Mouse (Mus musculus): ENCODE measurements around the gene Lsm12. TPM values are rescaled to one million over a fixed set of nuclear protein-coding genes. Genes with fewer than 3 reads are reported as not detected.
"Not testable (repeated sequence)": the region's sequence is repeated elsewhere in the genome, so short reads cannot be mapped to it uniquely, and the experiment has no call there.

Gene Lsm12
- polyA plus RNA-seq, 2 experiments: 15.4 to 51.4 TPM

DNA sequence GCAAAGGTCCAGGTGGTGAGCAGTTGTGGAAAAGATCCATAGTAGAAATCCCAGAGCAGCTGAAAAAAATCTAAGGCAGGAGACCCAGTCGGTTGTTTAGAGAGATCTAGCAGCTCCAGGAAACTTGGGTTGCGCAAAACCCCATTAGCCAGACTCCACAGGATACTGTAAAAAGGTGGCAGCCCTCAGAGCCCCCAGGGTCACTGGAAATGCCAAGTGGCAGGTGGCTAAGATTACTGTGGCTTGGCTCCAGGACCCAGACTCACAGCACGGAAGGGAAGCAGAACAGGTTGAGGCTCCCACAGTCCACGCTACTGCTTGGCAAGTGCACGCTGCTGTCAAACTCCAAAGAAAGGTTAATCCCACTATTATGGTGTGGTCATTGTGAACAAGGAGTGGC is 25.3 kb downstream of the Lsm12 start:
- no peaks in the 10 kb centered on the region for H3K9me3 ChIP-seq (ENCODE audit: control insufficient read depth, low read length)
- no peak overlapping the region for H3K9ac ChIP-seq (replicated peaks)
- DNase-seq (ENCODE audit: low read depth in 3 of 3, low spot score in 3 of 3): no peak
- WGBS (ENCODE audit: insufficient replicate concordance): 66% methylated on average over 5 of the region's 5 CpGs
- H3K4me2 ChIP-seq (ENCODE audit: low read depth): no peak overlapping the region
- TF ChIP-seq CTCF (IDR thresholded peaks at IDR 0.05; ENCODE audit: low read depth) (no peak), EP300 (IDR thresholded peaks at IDR 0.05; ENCODE audit: low read depth) (no peak)
- peaks cover 9% of the 10 kb centered on the region for H3K36me3 ChIP-seq (replicated peaks; ENCODE audit: control insufficient read depth, insufficient read depth, low read depth)
- H3K4me3 ChIP-seq (ENCODE audit: insufficient read depth in 1 of 2, low read depth in 2 of 2, low read length in 2 of 2): no peak overlapping the region
- H3K4me1 ChIP-seq (replicated peaks; ENCODE audit: control insufficient read depth in 2 of 2, insufficient read depth in 2 of 2, low read length in 1 of 2): peaks cover 3 to 4% of the 10 kb centered on the region in 2 experiments; a peak in 3 of 4 replicates
- H3K27me3 ChIP-seq (ENCODE audit: control insufficient read depth, insufficient read depth, low read length): no peaks in the 10 kb centered on the region
- no peak for ATAC-seq (ENCODE audit: insufficient read depth)
- H3K27ac ChIP-seq: no peak overlapping the region

- 50% methylated on average over 2 of the region's 2 CpGs for WGBS (ENCODE audit: insufficient replicate concordance)
- H3K4me1 ChIP-seq (replicated peaks; ENCODE audit: control insufficient read depth in 2 of 2, insufficient read depth in 2 of 2, low read length in 1 of 2): not testable (repeated sequence)
Measured at GRCm38 (mm10) chr11:102158024-102158423, 27.1 kb downstream of the Lsm12 start.

GRCm38 (mm10) chr11:102156786-102157089 is 28.4 kb downstream of the Lsm12 start:
- Histone ChIP-seq H3K36me3 (replicated peaks; ENCODE audit: control insufficient read depth, insufficient read depth, low read depth) (no peaks in the 10 kb centered on the region; the same call in 1 of the 2 replicates), H3K4me2 (ENCODE audit: low read depth) (peak overlapping the region; percentile 92), H3K4me1 (replicated peaks; ENCODE audit: control insufficient read depth in 2 of 2, insufficient read depth in 2 of 2, low read length in 1 of 2) (peaks cover 3 to 4% of the 10 kb centered on the region in 2 experiments; a peak in 3 of 4 replicates), H3K4me3 (ENCODE audit: insufficient read depth in 1 of 2, low read depth in 2 of 2, low read length in 2 of 2) (peak overlapping the region in 1 of 2 experiments; percentile 85; a peak in 2 of 4 replicates), H3K27ac (no peak overlapping the region), H3K9ac (replicated peaks) (no peak overlapping the region), H3K27me3 (ENCODE audit: control insufficient read depth, insufficient read depth, low read length) (no peaks in the 10 kb centered on the region), H3K9me3 (ENCODE audit: control insufficient read depth, low read length) (no peaks in the 10 kb centered on the region)
- WGBS (ENCODE audit: insufficient replicate concordance): 13% methylated on average over 1 of the region's 1 CpGs
- DNase-seq (ENCODE audit: low read depth in 3 of 3, low spot score in 3 of 3) (no peak), ATAC-seq (ENCODE audit: insufficient read depth) (no peak)
- TF ChIP-seq CTCF (IDR thresholded peaks at IDR 0.05; ENCODE audit: low read depth): no peak
- TF ChIP-seq EP300 (IDR thresholded peaks at IDR 0.05; ENCODE audit: low read depth): no peak

More at GRCm38 (mm10) chr11:102158024-102158423, 27.1 kb downstream of the Lsm12 start:
- H3K27me3 ChIP-seq (ENCODE audit: control insufficient read depth, insufficient read depth, low read length); ATAC-seq (ENCODE audit: insufficient read depth); H3K9ac ChIP-seq (replicated peaks); H3K36me3 ChIP-seq (replicated peaks; ENCODE audit: control insufficient read depth, insufficient read depth, low read depth); DNase-seq (ENCODE audit: low read depth in 3 of 3, low spot score in 3 of 3); H3K4me3 ChIP-seq (ENCODE audit: insufficient read depth in 1 of 2, low read depth in 2 of 2, low read length in 2 of 2); H3K27ac ChIP-seq; H3K4me2 ChIP-seq (ENCODE audit: low read depth); H3K9me3 ChIP-seq (ENCODE audit: control insufficient read depth, low read length): not testable (repeated sequence)

- Histone ChIP-seq H3K4me3 (ENCODE audit: insufficient read depth in 1 of 2, low read depth in 2 of 2, low read length in 2 of 2) (peak within 1 kb of the TSS; percentile 85 to 86), H3K9me3 (ENCODE audit: control insufficient read depth, low read length) (no peaks in the 10 kb centered on the region), H3K36me3 (replicated peaks; ENCODE audit: control insufficient read depth, insufficient read depth, low read depth) (no peaks in the 10 kb centered on the region; the same call in 1 of the 2 replicates), H3K9ac (replicated peaks) (peak within 1 kb of the TSS; percentile 79), H3K4me1 (replicated peaks; ENCODE audit: control insufficient read depth in 2 of 2, insufficient read depth in 2 of 2, low read length in 1 of 2) (peaks cover 3 to 4% of the 10 kb centered on the region in 2 experiments; a peak in 3 of 4 replicates), H3K27ac (peak within 1 kb of the TSS; percentile 38; the same call in 1 of the 2 replicates), H3K4me2 (ENCODE audit: low read depth) (peak within 1 kb of the TSS; percentile 92), H3K27me3 (ENCODE audit: control insufficient read depth, insufficient read depth, low read length) (no peaks in the 10 kb centered on the region)
- WGBS (ENCODE audit: insufficient replicate concordance): under 1% methylated on average over 37 of the region's 37 CpGs
- peak; percentile 81 to 84 (median 81) for DNase-seq (ENCODE audit: low read depth in 3 of 3, low spot score in 3 of 3)
- peak; percentile 82 for ATAC-seq (ENCODE audit: insufficient read depth)
- 0 out of 2 replicates have a peak, but pooled peaks have one; percentile 39 for TF ChIP-seq EP300 (IDR thresholded peaks at IDR 0.05; ENCODE audit: low read depth)
- peak; percentile 49 for TF ChIP-seq CTCF (IDR thresholded peaks at IDR 0.05; ENCODE audit: low read depth)
Measured at GRCm38 (mm10) chr11:102156039-102156785, 28.9 kb downstream of the Lsm12 start, which contains the start of gene Tmem101. Gene Tmem101, minus strand, starts transcription at chr11:102156404.

- peaks cover 39% of the 10 kb centered on the region for H3K27me3 ChIP-seq (ENCODE audit: control insufficient read depth, insufficient read depth, low read length)
- H3K4me2 ChIP-seq (ENCODE audit: low read depth): peak overlapping the region; percentile 66
- WGBS (ENCODE audit: insufficient replicate concordance): 19% methylated on average over 34 of the region's 34 CpGs
- H3K9me3 ChIP-seq (ENCODE audit: control insufficient read depth, low read length): no peaks in the 10 kb centered on the region
- H3K4me3 ChIP-seq (ENCODE audit: insufficient read depth in 1 of 2, low read depth in 2 of 2, low read length in 2 of 2): peak overlapping the region in 1 of 2 experiments; percentile 56; a peak in 2 of 4 replicates
- TF ChIP-seq EP300 (IDR thresholded peaks at IDR 0.05; ENCODE audit: low read depth) (no peak), CTCF (IDR thresholded peaks at IDR 0.05; ENCODE audit: low read depth) (no peak)
- no peaks in the 10 kb centered on the region; the same call in 1 of the 2 replicates for H3K36me3 ChIP-seq (replicated peaks; ENCODE audit: control insufficient read depth, insufficient read depth, low read depth)
- H3K9ac ChIP-seq (replicated peaks): no peak overlapping the region
- no peak overlapping the region for H3K27ac ChIP-seq
- no peak for DNase-seq (ENCODE audit: low read depth in 3 of 3, low spot score in 3 of 3)
- ATAC-seq (ENCODE audit: insufficient read depth): no peak
- H3K4me1 ChIP-seq (replicated peaks; ENCODE audit: control insufficient read depth in 2 of 2, insufficient read depth in 2 of 2, low read length in 1 of 2): peaks cover 0 to 5% of the 10 kb centered on the region in 2 experiments; a peak in 3 of 4 replicates
Measured at GRCm38 (mm10) chr11:102147213-102147989, 37.7 kb downstream of the Lsm12 start.

Data from liver, embryonic 14.5 days (tissue).